ENCODE assay signal across 13 mouse cellular contexts in the genomic region with DNA sequence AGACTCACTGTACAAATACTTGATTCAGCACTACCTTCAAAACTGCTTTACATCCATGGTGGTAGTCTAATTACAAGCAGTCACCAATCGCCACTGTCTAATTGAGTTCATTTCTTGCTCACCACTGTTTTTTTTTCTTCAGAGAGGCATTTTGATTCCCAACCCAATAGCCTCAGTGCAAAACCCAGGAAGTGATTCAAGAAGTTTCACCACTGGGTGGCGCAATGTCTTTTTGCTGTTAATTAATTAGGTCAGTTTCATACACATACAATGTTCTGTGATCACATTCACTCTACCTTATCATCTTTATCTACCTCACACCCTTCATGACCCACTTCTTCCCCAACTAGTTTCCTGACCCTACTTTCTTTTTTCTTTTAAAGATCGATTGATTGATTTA. TPM values are rescaled to one million over a fixed set of nuclear protein-coding genes. Genes with fewer than 3 reads are reported as not detected.
DNase-seq lines count a peak whose midpoint lies in the region; ATAC-seq and TF ChIP-seq lines count a peak whose summit lies in the region.
"Had no signal": no experiment of that assay in that cellular context is flagged by ENCODE, and none has a peak within 500 bp of the region (broad histone marks: within the 10 kb centered on the region; RNA-seq: fewer than 3 reads in every experiment).

No protein-coding gene starts in this region.

- peak; percentile 36 for TF ChIP-seq CTCF in forebrain, postnatal 0 days (IDR thresholded peaks at IDR 0.05; ENCODE audit: low read depth)
- TF ChIP-seq CTCF in lung, postnatal 0 days (IDR thresholded peaks at IDR 0.05), result peak; percentile 54
- no peak for TF ChIP-seq CTCF in lung, adult 2 months (IDR thresholded peaks at IDR 0.05; ENCODE audit: insufficient read depth, low read length)
- peak; percentile 14 to 66 (median 45); a peak in 4 of 6 replicates for TF ChIP-seq CTCF in MEL (IDR thresholded peaks at IDR 0.05 in 2 of 3, conservative IDR thresholded peaks at IDR 0.05 in 1 of 3; ENCODE audit: control insufficient read depth in 1 of 3, insufficient read depth in 1 of 3, low read depth in 2 of 3, low read length in 3 of 3, poor library complexity in 1 of 3, severe bottlenecking in 1 of 3)

- H3K4me1 ChIP-seq in forebrain, postnatal 0 days (ENCODE audit: insufficient read depth), result no peaks in the 10 kb centered on the region
- no peaks in the 10 kb centered on the region for H3K4me1 ChIP-seq in forebrain, embryonic 11.5 days (replicated peaks; ENCODE audit: control insufficient read depth, insufficient read depth, low read length)
- H3K4me1 ChIP-seq in lung, postnatal 0 days (ENCODE audit: insufficient read depth, low read depth, low read length), result peaks cover 3% of the 10 kb centered on the region; the same call in 1 of the 2 replicates
- H3K4me1 ChIP-seq in lung, adult 2 months (ENCODE audit: control insufficient read depth, insufficient read depth, low read length), result no peaks in the 10 kb centered on the region
- peaks cover 1 to 3% of the 10 kb centered on the region in 2 experiments; a peak in 1 of 4 replicates for H3K4me1 ChIP-seq in MEL (ENCODE audit: control insufficient read depth in 1 of 2, insufficient read depth in 2 of 2, low read length in 2 of 2)
- H3K4me1 ChIP-seq: embryonic facial prominence, embryonic 12.5 days had no signal

- H3K9ac ChIP-seq in forebrain, postnatal 0 days, result no peak overlapping the region
- H3K9ac ChIP-seq in forebrain, embryonic 11.5 days (ENCODE audit: low read length), result no peak overlapping the region
- H3K9ac ChIP-seq in lung, postnatal 0 days (replicated peaks; ENCODE audit: low read depth), result no peak overlapping the region
- no peak overlapping the region for H3K9ac ChIP-seq in MEL (ENCODE audit: control insufficient read depth, low read depth, low read length, poor library complexity, severe bottlenecking)
- H3K9ac ChIP-seq: embryonic facial prominence, embryonic 12.5 days; liver, embryonic 15.5 days had no signal

- H3K79me2 ChIP-seq in MEL (ENCODE audit: control insufficient read depth, insufficient read depth, low read length, poor library complexity), result peaks cover 1% of the 10 kb centered on the region; the same call in 1 of the 2 replicates

- 72% methylated on average over 3 of the region's 3 CpGs for WGBS in forebrain, postnatal 0 days
- 85% methylated on average over 3 of the region's 3 CpGs for WGBS in forebrain, embryonic 11.5 days
- WGBS in lung, postnatal 0 days, result 81% methylated on average over 3 of the region's 3 CpGs
- 73% methylated on average over 3 of the region's 3 CpGs for WGBS in lung, adult 2 months

- TF ChIP-seq EP300 in lung, postnatal 0 days (IDR thresholded peaks at IDR 0.05), result no peak
- TF ChIP-seq EP300 in MEL (IDR thresholded peaks at IDR 0.05; ENCODE audit: low read depth in 1 of 2, low read length in 2 of 2), result no peak

- no peaks in the 10 kb centered on the region for H3K36me3 ChIP-seq in forebrain, postnatal 0 days (ENCODE audit: insufficient read depth)
- no peaks in the 10 kb centered on the region for H3K36me3 ChIP-seq in forebrain, embryonic 11.5 days (ENCODE audit: control insufficient read depth, insufficient read depth, low read length)
- no peaks in the 10 kb centered on the region for H3K36me3 ChIP-seq in lung, postnatal 0 days (ENCODE audit: insufficient read depth, low read length)
- peaks cover 0 to 2% of the 10 kb centered on the region in 2 experiments; a peak in 1 of 4 replicates for H3K36me3 ChIP-seq in MEL (ENCODE audit: control insufficient read depth in 1 of 2, insufficient read depth in 2 of 2, low read length in 2 of 2)
- H3K36me3 ChIP-seq: embryonic facial prominence, embryonic 12.5 days; liver, embryonic 15.5 days had no signal

- no peaks in the 10 kb centered on the region for H3K27me3 ChIP-seq in forebrain, postnatal 0 days (ENCODE audit: insufficient read depth, low read length)
- H3K27me3 ChIP-seq in forebrain, embryonic 11.5 days (ENCODE audit: control insufficient read depth, insufficient read depth, low read length), result no peaks in the 10 kb centered on the region
- H3K27me3 ChIP-seq in lung, postnatal 0 days (replicated peaks; ENCODE audit: insufficient read depth, low read length), result no peaks in the 10 kb centered on the region
- H3K27me3 ChIP-seq in MEL (ENCODE audit: control insufficient read depth in 1 of 2, insufficient read depth in 2 of 2, low read length in 2 of 2), result peaks cover 5 to 7% of the 10 kb centered on the region in 2 experiments
- H3K27me3 ChIP-seq: embryonic facial prominence, embryonic 12.5 days; Patski had no signal

- no peak for ATAC-seq in forebrain, postnatal 0 days
- ATAC-seq in forebrain, embryonic 11.5 days (replicated peaks; ENCODE audit: low FRiP score), result no peak
- no peak for ATAC-seq in lung, postnatal 0 days
- peak; percentile 47 for ATAC-seq in megakaryocyte progenitor cell, adult 5-6 weeks (replicated peaks; ENCODE audit: poor library complexity)
- ATAC-seq: Patski had no signal

- no peak overlapping the region for H3K4me2 ChIP-seq in forebrain, postnatal 0 days (ENCODE audit: low read depth)
- no peak overlapping the region for H3K4me2 ChIP-seq in forebrain, embryonic 11.5 days (ENCODE audit: low read depth, low read length, severe bottlenecking)
- no peak overlapping the region for H3K4me2 ChIP-seq in lung, postnatal 0 days (replicated peaks; ENCODE audit: low read depth, low read length)
- H3K4me2 ChIP-seq: embryonic facial prominence, embryonic 12.5 days; liver, embryonic 15.5 days had no signal

- H3K9me3 ChIP-seq in forebrain, postnatal 0 days (ENCODE audit: low read length), result no peaks in the 10 kb centered on the region
- H3K9me3 ChIP-seq in forebrain, embryonic 11.5 days (ENCODE audit: control insufficient read depth, low read length), result no peaks in the 10 kb centered on the region
- H3K9me3 ChIP-seq in lung, postnatal 0 days (ENCODE audit: low read length), result no peaks in the 10 kb centered on the region
- H3K9me3 ChIP-seq in MEL (replicated peaks; ENCODE audit: insufficient read depth, low read length), result no peaks in the 10 kb centered on the region
- H3K9me3 ChIP-seq: embryonic facial prominence, embryonic 12.5 days; liver, embryonic 15.5 days had no signal

- peak; percentile 37 for TF ChIP-seq RAD21 in MEL (IDR thresholded peaks at IDR 0.05; ENCODE audit: low read depth, low read length)

- no peak overlapping the region for H3K27ac ChIP-seq in forebrain, postnatal 0 days (ENCODE audit: low read depth, low read length)
- no peak overlapping the region for H3K27ac ChIP-seq in forebrain, embryonic 11.5 days (ENCODE audit: low read depth, low read length)
- H3K27ac ChIP-seq in lung, postnatal 0 days (ENCODE audit: low read length), result no peak overlapping the region
- no peak overlapping the region for H3K27ac ChIP-seq in MEL (ENCODE audit: control insufficient read depth, low read depth, low read length)
- H3K27ac ChIP-seq: embryonic facial prominence, embryonic 12.5 days; liver, embryonic 15.5 days had no signal

- no peak for DNase-seq in forebrain, postnatal 0 days
- DNase-seq in forebrain, embryonic 11.5 days (ENCODE audit: low spot score), result no peak
- DNase-seq in lung, postnatal 0 days (ENCODE audit: low spot score), result peak; percentile 29
- DNase-seq in lung, adult 2 months, result no peak
- DNase-seq in MEL (ENCODE audit: low read depth, low spot score), result peak; percentile 79
- DNase-seq in right cerebral cortex, postnatal 36 days (ENCODE audit: low spot score in 2 of 2), result no peak
- no peak for DNase-seq in left cerebral cortex, adult 11 months (ENCODE audit: low spot score)
- DNase-seq: gastrocnemius, postnatal 25 days; kidney, adult 8-10 months had no signal

- no peak for TF ChIP-seq POLR2A in lung, adult 2 months (IDR thresholded peaks at IDR 0.05; ENCODE audit: borderline replicate concordance, extremely low read depth, low read depth, low read length)
- no peak for TF ChIP-seq POLR2A in MEL (IDR thresholded peaks at IDR 0.05; ENCODE audit: control insufficient read depth in 1 of 2, insufficient read depth in 1 of 2, low read depth in 1 of 2, low read length in 2 of 2, poor library complexity in 1 of 2)

- no peak overlapping the region for H3K4me3 ChIP-seq in forebrain, postnatal 0 days (ENCODE audit: low read depth, low read length)
- H3K4me3 ChIP-seq in forebrain, embryonic 11.5 days (ENCODE audit: low read depth, low read length), result no peak overlapping the region
- H3K4me3 ChIP-seq in lung, postnatal 0 days (ENCODE audit: low read depth, low read length), result no peak overlapping the region
- H3K4me3 ChIP-seq in lung, adult 2 months (replicated peaks; ENCODE audit: extremely low read depth, low read depth, low read length), result no peak overlapping the region
- no peak overlapping the region for H3K4me3 ChIP-seq in MEL (ENCODE audit: control insufficient read depth in 1 of 2, insufficient read depth in 1 of 2, low read depth in 2 of 2, low read length in 2 of 2)
- H3K4me3 ChIP-seq: embryonic facial prominence, embryonic 12.5 days; liver, embryonic 15.5 days had no signal

RNA-seq across cellular contexts. Expression of a gene that starts 4.3 kb away (rescaled TPM):
- total RNA-seq in forebrain, postnatal 0 days (2014; rRNA removed), result 12.2 and 13.2 TPM in 2 replicates
- polyA plus RNA-seq in forebrain, postnatal 0 days (2015; fragmentation: Nextera tagmentation; extraction: Ambion mirVana), result 8.0 and 10.1 TPM in 2 replicates
- 14.1 and 16.0 TPM in 2 replicates for polyA plus RNA-seq in forebrain, embryonic 11.5 days (2014; fragmentation: Nextera tagmentation; extraction: Ambion mirVana)
- polyA plus RNA-seq in lung, postnatal 0 days (2015; fragmentation: Nextera tagmentation; extraction: Ambion mirVana), result 6.0 and 6.9 TPM in 2 replicates
- polyA plus RNA-seq in lung, adult 2 months (2012; rRNA removed), result 2.8 and 8.3 TPM in 2 replicates
- total RNA-seq in MEL (2012; rRNA removed), result 62.9 and 65.8 TPM in 2 replicates
- 100 to 1,000 TPM in 1 of 2 experiments, 10 to 100 TPM in 1; 77.5 to 569 TPM for polyA plus RNA-seq in MEL (2012; ENCODE audit: insufficient read depth in 1 of 2, insufficient read length in 2 of 2, low read depth in 1 of 2, low replicate concordance in 2 of 2, missing spikeins in 1 of 2)
- 13.3 and 20.2 TPM in 2 replicates for total RNA-seq in megakaryocyte progenitor cell, adult 5-6 weeks (2015)
- 24.5 and 31.5 TPM in 2 replicates for total RNA-seq in megakaryocyte progenitor cell, adult 5-6 weeks (2017)

RNA-seq across cellular contexts. Expression of a gene that starts 14.9 kb away (rescaled TPM):
- total RNA-seq in forebrain, postnatal 0 days (2014; rRNA removed), result 60.9 and 61.7 TPM in 2 replicates
- polyA plus RNA-seq in forebrain, postnatal 0 days (2015; fragmentation: Nextera tagmentation; extraction: Ambion mirVana), result 14.7 and 23.6 TPM in 2 replicates
- 8.9 and 11.0 TPM in 2 replicates for polyA plus RNA-seq in forebrain, embryonic 11.5 days (2014; fragmentation: Nextera tagmentation; extraction: Ambion mirVana)
- polyA plus RNA-seq in lung, postnatal 0 days (2015; fragmentation: Nextera tagmentation; extraction: Ambion mirVana), result 3.0 and 3.2 TPM in 2 replicates
- polyA plus RNA-seq in lung, adult 2 months (2012; rRNA removed), result 2.4 and 2.7 TPM in 2 replicates
- total RNA-seq in MEL (2012; rRNA removed), result 22.3 and 22.8 TPM in 2 replicates
- 10 to 100 TPM in 1 of 2 experiments, not detected in 1; 20.2 TPM for polyA plus RNA-seq in MEL (2012; ENCODE audit: insufficient read depth in 1 of 2, insufficient read length in 2 of 2, low read depth in 1 of 2, low replicate concordance in 2 of 2, missing spikeins in 1 of 2)
- total RNA-seq in megakaryocyte progenitor cell, adult 5-6 weeks (2015), result 5.2 and 6.3 TPM in 2 replicates
- 3.1 and 4.2 TPM in 2 replicates for total RNA-seq in megakaryocyte progenitor cell, adult 5-6 weeks (2017)

RNA-seq across cellular contexts. Expression of a gene that starts 20.5 kb away (rescaled TPM):
- total RNA-seq in forebrain, postnatal 0 days (2014; rRNA removed), result 0.23 and 0.57 TPM in 2 replicates
- 0.10 and 0.13 TPM in 2 replicates for polyA plus RNA-seq in forebrain, postnatal 0 days (2015; fragmentation: Nextera tagmentation; extraction: Ambion mirVana)
- 0.17 and 0.37 TPM in 2 replicates for polyA plus RNA-seq in forebrain, embryonic 11.5 days (2014; fragmentation: Nextera tagmentation; extraction: Ambion mirVana)
- 0.11 and 0.23 TPM in 2 replicates for polyA plus RNA-seq in lung, postnatal 0 days (2015; fragmentation: Nextera tagmentation; extraction: Ambion mirVana)
- 0.09 and 0.18 TPM in 2 replicates for polyA plus RNA-seq in lung, adult 2 months (2012; rRNA removed)
- not detected in 2 replicates for total RNA-seq in MEL (2012; rRNA removed)
- not detected for polyA plus RNA-seq in MEL (2012; ENCODE audit: insufficient read depth in 1 of 2, insufficient read length in 2 of 2, low read depth in 1 of 2, low replicate concordance in 2 of 2, missing spikeins in 1 of 2)
- total RNA-seq in megakaryocyte progenitor cell, adult 5-6 weeks (2015), result not detected in 2 replicates
- total RNA-seq in megakaryocyte progenitor cell, adult 5-6 weeks (2017), result not detected in 2 replicates
- total RNA-seq: gastrocnemius, postnatal 25 days had no signal
- polyA plus RNA-seq: liver, embryonic 15.5 days; Patski had no signal

Comparison
In these comparisons a context has a peak if more than half of its experiments do, and no peak if none do; other contexts are left out.
1. DNase-seq: peak in lung, postnatal 0 days (single experiment) and MEL (single experiment); none in forebrain, postnatal 0 days (single experiment), forebrain, embryonic 11.5 days (single experiment), lung, adult 2 months (single experiment), right cerebral cortex, postnatal 36 days (0 of 2) and left cerebral cortex, adult 11 months (single experiment).